Mouse (Mus musculus): ENCODE measurements around the gene Dnajc27. TPM values are rescaled to one million over a fixed set of nuclear protein-coding genes. Genes with fewer than 3 reads are reported as not detected.
A peak's percentile ranks its signal among the peaks of the same experiment; 100 is the strongest.

The Dnajc27 gene
- polyA plus RNA-seq, 1 experiment from 2014 or later, result 22.0 TPM

DNA sequence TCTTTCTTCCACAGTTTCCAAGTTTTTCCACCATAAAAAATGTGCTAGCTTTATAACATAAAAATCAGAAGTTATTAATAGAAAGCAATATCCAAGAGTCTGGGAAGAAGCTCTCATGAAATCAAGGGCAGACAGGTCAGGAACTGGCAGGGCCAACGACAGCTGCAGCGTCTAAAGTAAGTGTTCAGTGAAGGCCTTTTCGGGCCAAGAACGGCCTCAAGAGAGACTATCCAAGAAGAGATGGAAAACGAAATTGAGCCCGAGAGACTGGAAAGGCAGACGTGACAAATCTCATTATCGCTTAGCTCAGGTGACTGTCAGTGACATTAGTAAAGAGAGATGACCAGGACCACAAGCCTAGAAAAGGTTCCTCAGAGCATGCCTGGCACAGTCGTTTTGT is 24.1 kb upstream of the Dnajc27 start:
- 60% methylated on average over 9 of the region's 9 CpGs for WGBS
- Histone ChIP-seq H3K4me2 (no peak overlapping the region), H3K9ac (no peak overlapping the region), H3K9me3 (no peaks in the 10 kb centered on the region), H3K36me3 (no peaks in the 10 kb centered on the region), H3K4me3 (no peak overlapping the region), H3K27ac (replicated peaks) (no peak overlapping the region), H3K27me3 (no peaks in the 10 kb centered on the region), H3K4me1 (replicated peaks) (no peaks in the 10 kb centered on the region)
- no peak for ATAC-seq (ENCODE audit: low FRiP score, low read depth)

GRCm38 (mm10) chr12:4059683-4060082 is 22.7 kb upstream of the Dnajc27 start:
- H3K27me3 ChIP-seq, result no peaks in the 10 kb centered on the region
- no peaks in the 10 kb centered on the region for H3K4me1 ChIP-seq (replicated peaks)
- H3K9me3 ChIP-seq, result no peaks in the 10 kb centered on the region
- H3K36me3 ChIP-seq, result no peaks in the 10 kb centered on the region
- no peak for ATAC-seq (ENCODE audit: low FRiP score, low read depth)
- no peak overlapping the region for H3K27ac ChIP-seq (replicated peaks)
- H3K4me2 ChIP-seq, result no peak overlapping the region
- WGBS, result 78% methylated on average over 4 of the region's 4 CpGs
- H3K4me3 ChIP-seq, result no peak overlapping the region
- no peak overlapping the region for H3K9ac ChIP-seq

DNA sequence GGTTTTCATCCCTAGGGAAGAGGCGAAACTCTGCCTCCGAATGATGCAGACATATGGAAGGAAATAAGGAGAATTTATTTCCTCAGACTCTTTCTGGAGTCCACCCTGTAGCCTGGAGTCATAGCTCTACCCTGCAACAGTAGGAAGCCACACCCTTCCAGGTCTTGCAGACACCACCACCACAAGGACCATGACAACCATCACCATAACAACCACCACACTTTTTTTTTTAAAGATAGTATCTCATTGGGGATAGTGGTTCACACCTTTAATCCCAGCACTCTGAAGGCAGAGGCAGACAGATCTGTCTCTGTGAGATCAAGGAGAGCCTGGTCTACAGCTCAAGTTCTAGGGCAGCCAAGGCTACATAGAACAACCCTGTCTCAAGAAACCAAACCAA is 16.9 kb upstream of the Dnajc27 start:
- Histone ChIP-seq H3K27me3 (no peaks in the 10 kb centered on the region), H3K9ac (no peak overlapping the region), H3K4me3 (no peak overlapping the region), H3K4me1 (replicated peaks) (no peaks in the 10 kb centered on the region), H3K4me2 (no peak overlapping the region), H3K27ac (replicated peaks) (no peak overlapping the region), H3K9me3 (no peaks in the 10 kb centered on the region), H3K36me3 (no peaks in the 10 kb centered on the region)
- 97% methylated on average over 2 of the region's 2 CpGs for WGBS
- ATAC-seq (ENCODE audit: low FRiP score, low read depth), result no peak

DNA sequence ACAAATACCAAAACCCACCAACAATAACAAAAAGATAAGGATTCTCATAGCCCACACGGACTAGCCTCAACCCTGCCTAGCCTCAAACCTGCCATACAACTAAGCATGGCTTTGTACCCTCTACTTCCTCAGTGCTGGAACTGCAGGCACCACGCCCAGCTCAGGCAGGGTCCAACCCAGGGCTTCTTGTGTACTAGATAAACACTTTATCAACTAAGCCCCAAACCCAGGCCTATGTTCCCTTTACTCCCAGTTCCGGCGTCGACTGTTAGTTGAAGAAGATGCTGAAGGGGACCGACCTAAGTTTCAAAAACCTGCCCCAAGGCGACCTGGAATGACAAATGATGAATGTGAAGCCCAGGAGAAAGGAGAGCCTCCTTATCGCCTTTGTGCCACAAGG is 16.4 kb upstream of the Dnajc27 start:
- no peak overlapping the region for H3K4me2 ChIP-seq
- 75% methylated on average over 8 of the region's 8 CpGs for WGBS
- no peak overlapping the region for H3K9ac ChIP-seq
- H3K36me3 ChIP-seq, result no peaks in the 10 kb centered on the region
- H3K27me3 ChIP-seq, result no peaks in the 10 kb centered on the region
- no peaks in the 10 kb centered on the region for H3K9me3 ChIP-seq
- H3K27ac ChIP-seq (replicated peaks), result no peak overlapping the region
- no peaks in the 10 kb centered on the region for H3K4me1 ChIP-seq (replicated peaks)
- no peak overlapping the region for H3K4me3 ChIP-seq
- ATAC-seq (ENCODE audit: low FRiP score, low read depth), result no peak

- Histone ChIP-seq H3K9me3 (no peaks in the 10 kb centered on the region), H3K4me1 (replicated peaks) (no peaks in the 10 kb centered on the region), H3K27me3 (no peaks in the 10 kb centered on the region), H3K36me3 (no peaks in the 10 kb centered on the region), H3K4me2 (no peak overlapping the region), H3K27ac (replicated peaks) (no peak overlapping the region), H3K9ac (no peak overlapping the region), H3K4me3 (no peak overlapping the region)
- 72% methylated on average over 6 of the region's 6 CpGs for WGBS
- ATAC-seq (ENCODE audit: low FRiP score, low read depth), result no peak; the same call in 1 of the 2 replicates
Measured at GRCm38 (mm10) chr12:4066681-4067459, 15.5 kb upstream of the Dnajc27 start.

DNA sequence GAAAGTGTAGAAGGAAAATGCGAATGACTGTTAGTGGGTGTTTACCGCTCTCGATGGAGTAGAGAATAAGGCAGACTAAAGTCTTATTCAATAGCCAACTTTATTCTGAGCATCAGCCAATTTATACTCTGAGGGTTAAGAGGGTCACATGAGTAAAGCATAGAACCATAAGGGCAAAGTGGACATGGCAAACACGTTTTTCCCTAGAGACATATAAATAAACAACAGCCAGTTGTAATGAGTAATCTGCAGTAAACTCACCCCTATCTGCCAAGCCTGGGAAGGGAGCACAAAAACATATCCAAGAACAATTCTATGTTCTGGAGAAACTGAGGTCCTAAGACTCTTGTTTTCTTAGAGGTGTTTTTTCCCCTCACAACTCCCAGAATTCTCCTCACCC is 13.8 kb upstream of the Dnajc27 start:
- Histone ChIP-seq H3K4me1 (replicated peaks) (no peaks in the 10 kb centered on the region), H3K36me3 (no peaks in the 10 kb centered on the region), H3K9ac (no peak overlapping the region), H3K27me3 (no peaks in the 10 kb centered on the region), H3K4me2 (no peak overlapping the region), H3K27ac (replicated peaks) (no peak overlapping the region), H3K9me3 (no peaks in the 10 kb centered on the region), H3K4me3 (no peak overlapping the region)
- ATAC-seq (ENCODE audit: low FRiP score, low read depth), result no peak
- 83% methylated on average over 4 of the region's 4 CpGs for WGBS

- Histone ChIP-seq H3K4me3 (no peak overlapping the region), H3K27me3 (no peaks in the 10 kb centered on the region), H3K9ac (no peak overlapping the region), H3K4me1 (replicated peaks) (no peaks in the 10 kb centered on the region), H3K36me3 (no peaks in the 10 kb centered on the region), H3K27ac (replicated peaks) (no peak overlapping the region), H3K9me3 (no peaks in the 10 kb centered on the region), H3K4me2 (no peak overlapping the region)
- ATAC-seq (ENCODE audit: low FRiP score, low read depth), result no peak
- 85% methylated on average over 9 of the region's 9 CpGs for WGBS
Measured at GRCm38 (mm10) chr12:4071671-4072070, 10.7 kb upstream of the Dnajc27 start.

- 49% methylated on average over 8 of the region's 8 CpGs for WGBS
- Histone ChIP-seq H3K4me2 (no peak overlapping the region), H3K27me3 (no peaks in the 10 kb centered on the region), H3K4me3 (no peak overlapping the region), H3K9me3 (no peaks in the 10 kb centered on the region), H3K4me1 (replicated peaks) (no peaks in the 10 kb centered on the region), H3K36me3 (no peaks in the 10 kb centered on the region), H3K9ac (no peak overlapping the region), H3K27ac (replicated peaks) (no peak overlapping the region)
- no peak for ATAC-seq (ENCODE audit: low FRiP score, low read depth)
Measured at GRCm38 (mm10) chr12:4075407-4075806, 7.0 kb upstream of the Dnajc27 start.

DNA sequence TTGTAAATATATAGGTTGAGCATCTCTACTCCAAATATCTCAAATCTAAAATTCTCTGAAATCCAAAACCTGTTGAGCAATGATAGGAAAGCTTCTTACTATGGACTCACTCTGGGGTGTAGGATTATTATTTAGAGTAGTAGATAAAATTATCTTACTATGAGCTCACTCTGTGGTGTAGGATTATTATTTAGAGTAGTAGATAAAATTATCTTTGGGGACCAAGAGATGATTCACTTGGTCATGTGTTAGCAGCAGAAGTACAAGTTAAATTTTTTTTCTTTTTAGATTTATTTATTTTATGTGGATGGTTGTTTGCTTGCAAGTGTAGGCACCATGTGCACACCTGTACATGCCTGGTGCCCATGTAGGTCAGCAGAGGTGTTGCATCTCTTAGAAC is 6.0 kb upstream of the Dnajc27 start:
- Histone ChIP-seq H3K9ac (no peak overlapping the region), H3K9me3 (no peaks in the 10 kb centered on the region), H3K4me3 (no peak overlapping the region), H3K36me3 (no peaks in the 10 kb centered on the region), H3K27me3 (no peaks in the 10 kb centered on the region), H3K4me1 (replicated peaks) (no peaks in the 10 kb centered on the region), H3K4me2 (no peak overlapping the region), H3K27ac (replicated peaks) (no peak overlapping the region)
- ATAC-seq (ENCODE audit: low FRiP score, low read depth), result no peak

- ATAC-seq (ENCODE audit: low FRiP score, low read depth), result no peak
- H3K4me1 ChIP-seq (replicated peaks), result peaks cover 8% of the 10 kb centered on the region
- no peak overlapping the region for H3K4me2 ChIP-seq
- 73% methylated on average over 1 of the region's 1 CpGs for WGBS
- no peaks in the 10 kb centered on the region for H3K27me3 ChIP-seq
- no peak overlapping the region for H3K9ac ChIP-seq
- H3K36me3 ChIP-seq, result no peaks in the 10 kb centered on the region
- H3K9me3 ChIP-seq, result no peaks in the 10 kb centered on the region
- no peak overlapping the region for H3K4me3 ChIP-seq
- no peak overlapping the region for H3K27ac ChIP-seq (replicated peaks)
Measured at GRCm38 (mm10) chr12:4078069-4078468, 4.3 kb upstream of the Dnajc27 start.

- Histone ChIP-seq H3K36me3 (no peaks in the 10 kb centered on the region), H3K9me3 (no peaks in the 10 kb centered on the region), H3K4me1 (replicated peaks) (peaks cover 19% of the 10 kb centered on the region), H3K4me2 (no peak overlapping the region), H3K27ac (replicated peaks) (no peak overlapping the region), H3K4me3 (no peak overlapping the region), H3K9ac (no peak overlapping the region), H3K27me3 (no peaks in the 10 kb centered on the region)
- WGBS, result 0% methylated on average over 2 of the region's 2 CpGs
- no peak for ATAC-seq (ENCODE audit: low FRiP score, low read depth)
Measured at GRCm38 (mm10) chr12:4080311-4080710, 2.1 kb upstream of the Dnajc27 start.

GRCm38 (mm10) chr12:4083441-4083840 is 1.1 kb downstream of the Dnajc27 start:
- Histone ChIP-seq H3K9me3 (no peaks in the 10 kb centered on the region), H3K4me2 (peak overlapping the region; percentile 62), H3K36me3 (peaks cover 23% of the 10 kb centered on the region; the same call in 1 of the 2 replicates), H3K9ac (peak overlapping the region; percentile 81), H3K4me1 (replicated peaks) (peaks cover 19% of the 10 kb centered on the region), H3K27me3 (no peaks in the 10 kb centered on the region), H3K27ac (replicated peaks) (peak overlapping the region; percentile 99; the same call in 1 of the 2 replicates), H3K4me3 (peak overlapping the region; percentile 74)
- 67% methylated on average over 8 of the region's 8 CpGs for WGBS
- ATAC-seq (ENCODE audit: low FRiP score, low read depth), result no peak

GRCm38 (mm10) chr12:4107383-4107782 is 25.0 kb downstream of the Dnajc27 start:
- WGBS, result 81% methylated on average over 4 of the region's 4 CpGs
- Histone ChIP-seq H3K4me3 (no peak overlapping the region), H3K4me1 (replicated peaks) (no peaks in the 10 kb centered on the region), H3K27ac (replicated peaks) (no peak overlapping the region), H3K9me3 (no peaks in the 10 kb centered on the region), H3K27me3 (no peaks in the 10 kb centered on the region), H3K4me2 (no peak overlapping the region), H3K9ac (no peak overlapping the region), H3K36me3 (peaks cover 23% of the 10 kb centered on the region)
- ATAC-seq (ENCODE audit: low FRiP score, low read depth), result peak; percentile 73
